Mouse (Mus musculus) kidney, embryonic 14.5 days (tissue): Measurements from ENCODE around the gene Hvcn1. TPM values are rescaled to one million over a fixed set of nuclear protein-coding genes. Genes with fewer than 3 reads are reported as not detected.

Source experiments
- ATAC-seq: fragments of 200-750 bp; cut with Nextera tagmentation; 2 replicates; pipeline ENCODE4 v1.8.0; 2017; ENCODE audit warnings: moderate number of reproducible peaks, mild to moderate bottlenecking, moderate TSS enrichment, moderate library complexity; ENCODE audit not compliant: low FRiP score, low TSS enrichment
- H3K27ac ChIP-seq: fragments of 300-500 bp; sonication (generic); 2 replicates; pipeline ENCODE4 v1.5.1; 2014; ENCODE audit warnings: low read depth, mild to moderate bottlenecking, low read length, moderate library complexity, mixed read lengths
- H3K27me3 ChIP-seq: fragments of 300-500 bp; sonication (generic); 2 replicates; pipeline ENCODE4 v1.6.1; 2014; ENCODE audit warnings: mild to moderate bottlenecking, low read length; ENCODE audit not compliant: control insufficient read depth, insufficient read depth
- H3K36me3 ChIP-seq: fragments of 300-500 bp; sonication (generic); 2 replicates; pipeline ENCODE4 v1.6.1; 2014; ENCODE audit warnings: low read length, mixed read lengths; ENCODE audit not compliant: control insufficient read depth, insufficient read depth
- H3K4me1 ChIP-seq: fragments of 300-500 bp; sonication (generic); 2 replicates; pipeline ENCODE4 v1.6.1; 2014; ENCODE audit warnings: low read length, mixed read lengths; ENCODE audit not compliant: control insufficient read depth, insufficient read depth
- H3K4me2 ChIP-seq: fragments of 300-500 bp; sonication (generic); replicated peaks from 2 replicates; pipeline ENCODE4 v1.6.1; 2014; ENCODE audit warnings: low read depth, mild to moderate bottlenecking, low read length
- H3K4me3 ChIP-seq: fragments of 300-500 bp; sonication (generic); 2 replicates; pipeline ENCODE4 v1.5.1; 2014; ENCODE audit warnings: mild to moderate bottlenecking, low read length
- H3K9ac ChIP-seq: fragments of 300-500 bp; sonication (generic); 2 replicates; pipeline ENCODE4 v1.6.1; 2014; ENCODE audit warnings: low read depth, mild to moderate bottlenecking, low read length, moderate library complexity
- H3K9me3 ChIP-seq: fragments of 300-500 bp; sonication (generic); 2 replicates; pipeline ENCODE4 v1.6.1; 2016; ENCODE audit warnings: low read length; ENCODE audit not compliant: control insufficient read depth
- WGBS: fragments of 180-500 bp; shearing (Covaris S2); extraction: QIAGEN DNeasy Blood & Tissue Kit; methylation state at CpG from one replicate; pipeline ENCODE4 v1.1.7; 2014; 5-methylcytosine and 5-hydroxymethylcytosine counted together
- polyA plus RNA-seq: library from polyadenylated mRNA; unstranded; fragments of >200 nt; fragmentation: Nextera tagmentation; extraction: Ambion mirVana; gene quantifications from 2 replicates; pipeline ENCODE4 v1.2.1, GENCODE M21; 2014

The Hvcn1 gene
- polyA plus RNA-seq, 1 experiment from 2014 or later, result 12.7 TPM

- Histone ChIP-seq H3K9ac (no peak overlapping the region), H3K27me3 (no peaks in the 10 kb centered on the region), H3K4me1 (no peaks in the 10 kb centered on the region), H3K4me3 (no peak overlapping the region), H3K27ac (no peak overlapping the region), H3K36me3 (peaks cover 28% of the 10 kb centered on the region), H3K9me3 (no peaks in the 10 kb centered on the region), H3K4me2 (no peak overlapping the region)
- ATAC-seq, result no peak
- WGBS, result 93% methylated on average over 7 of the region's 7 CpGs
These were observed 41.3 kb downstream of the Hvcn1 start for GRCm38 (mm10) chr5:122247934-122248333.

- Histone ChIP-seq H3K4me3 (no peak overlapping the region), H3K36me3 (peaks cover 35% of the 10 kb centered on the region), H3K4me2 (no peak overlapping the region), H3K9ac (no peak overlapping the region), H3K27me3 (no peaks in the 10 kb centered on the region), H3K9me3 (no peaks in the 10 kb centered on the region), H3K4me1 (no peaks in the 10 kb centered on the region), H3K27ac (no peak overlapping the region)
- no peak for ATAC-seq
- 89% methylated on average over 4 of the region's 4 CpGs for WGBS
These were observed 42.7 kb downstream of the Hvcn1 start for GRCm38 (mm10) chr5:122249281-122249680.

- no peak overlapping the region for H3K4me2 ChIP-seq
- ATAC-seq, result no peak
- H3K27me3 ChIP-seq, result no peaks in the 10 kb centered on the region
- H3K9ac ChIP-seq, result no peak overlapping the region
- 82% methylated on average over 17 of the region's 17 CpGs for WGBS
- no peaks in the 10 kb centered on the region for H3K9me3 ChIP-seq
- H3K4me1 ChIP-seq, result no peaks in the 10 kb centered on the region
- peaks cover 60% of the 10 kb centered on the region for H3K36me3 ChIP-seq
- no peak overlapping the region for H3K4me3 ChIP-seq
- no peak overlapping the region for H3K27ac ChIP-seq
These were observed 45.4 kb downstream of the Hvcn1 start for GRCm38 (mm10) chr5:122251895-122252606.

GRCm38 (mm10) chr5:122258027-122258741 is 51.6 kb downstream of the Hvcn1 start:
- Histone ChIP-seq H3K27ac (no peak overlapping the region), H3K27me3 (no peaks in the 10 kb centered on the region), H3K4me3 (no peak overlapping the region), H3K4me2 (no peak overlapping the region), H3K36me3 (peaks cover 64% of the 10 kb centered on the region), H3K9ac (no peak overlapping the region), H3K9me3 (no peaks in the 10 kb centered on the region), H3K4me1 (peaks cover 3% of the 10 kb centered on the region; the same call in 1 of the 2 replicates)
- ATAC-seq, result no peak
- 80% methylated on average over 6 of the region's 6 CpGs for WGBS

GRCm38 (mm10) chr5:122262104-122262503 is 55.5 kb downstream of the Hvcn1 start:
- no peak for ATAC-seq
- Histone ChIP-seq H3K4me2 (no peak overlapping the region), H3K9me3 (no peaks in the 10 kb centered on the region), H3K27ac (no peak overlapping the region), H3K4me1 (peaks cover 7% of the 10 kb centered on the region; the same call in 1 of the 2 replicates), H3K27me3 (no peaks in the 10 kb centered on the region), H3K9ac (no peak overlapping the region), H3K36me3 (peaks cover 31% of the 10 kb centered on the region), H3K4me3 (no peak overlapping the region)
- WGBS, result 53% methylated on average over 7 of the region's 7 CpGs

GRCm38 (mm10) chr5:122263933-122264905 is 57.6 kb downstream of the Hvcn1 start, which contains the start of gene Tctn1:
Gene Tctn1, minus strand, starts transcription at chr5:122264460.
- peak within 1 kb of the TSS; percentile 77 for H3K9ac ChIP-seq
- H3K4me2 ChIP-seq, result peak within 1 kb of the TSS; percentile 58
- peaks cover 13% of the 10 kb centered on the region; the same call in 1 of the 2 replicates for H3K36me3 ChIP-seq
- peak; percentile 98 for ATAC-seq
- no peaks in the 10 kb centered on the region for H3K27me3 ChIP-seq
- peak within 1 kb of the TSS; percentile 80 for H3K27ac ChIP-seq
- peak within 1 kb of the TSS; percentile 82 for H3K4me3 ChIP-seq
- peaks cover 7% of the 10 kb centered on the region; the same call in 1 of the 2 replicates for H3K4me1 ChIP-seq
- 1% methylated on average over 49 of the region's 49 CpGs for WGBS
- no peaks in the 10 kb centered on the region for H3K9me3 ChIP-seq

- Histone ChIP-seq H3K36me3 (peaks cover 7% of the 10 kb centered on the region; the same call in 1 of the 2 replicates), H3K9me3 (no peaks in the 10 kb centered on the region), H3K4me2 (no peak overlapping the region), H3K4me3 (no peak overlapping the region), H3K27ac (no peak overlapping the region), H3K4me1 (peaks cover 7% of the 10 kb centered on the region; the same call in 1 of the 2 replicates), H3K27me3 (no peaks in the 10 kb centered on the region), H3K9ac (no peak overlapping the region)
- ATAC-seq, result no peak
- WGBS, result 75% methylated on average over 3 of the region's 3 CpGs
These were observed 58.6 kb downstream of the Hvcn1 start for GRCm38 (mm10) chr5:122265187-122265586.

GRCm38 (mm10) chr5:122265942-122266341 is 59.3 kb downstream of the Hvcn1 start:
- Histone ChIP-seq H3K4me2 (no peak overlapping the region), H3K27me3 (no peaks in the 10 kb centered on the region), H3K4me3 (no peak overlapping the region), H3K27ac (no peak overlapping the region), H3K9ac (no peak overlapping the region), H3K9me3 (no peaks in the 10 kb centered on the region), H3K36me3 (peaks cover 4% of the 10 kb centered on the region; the same call in 1 of the 2 replicates), H3K4me1 (peaks cover 7% of the 10 kb centered on the region; the same call in 1 of the 2 replicates)
- WGBS, result 98% methylated on average over 2 of the region's 2 CpGs
- ATAC-seq, result no peak
